Mouse (Mus musculus): ENCODE data around the gene Tssk3.

DNA sequence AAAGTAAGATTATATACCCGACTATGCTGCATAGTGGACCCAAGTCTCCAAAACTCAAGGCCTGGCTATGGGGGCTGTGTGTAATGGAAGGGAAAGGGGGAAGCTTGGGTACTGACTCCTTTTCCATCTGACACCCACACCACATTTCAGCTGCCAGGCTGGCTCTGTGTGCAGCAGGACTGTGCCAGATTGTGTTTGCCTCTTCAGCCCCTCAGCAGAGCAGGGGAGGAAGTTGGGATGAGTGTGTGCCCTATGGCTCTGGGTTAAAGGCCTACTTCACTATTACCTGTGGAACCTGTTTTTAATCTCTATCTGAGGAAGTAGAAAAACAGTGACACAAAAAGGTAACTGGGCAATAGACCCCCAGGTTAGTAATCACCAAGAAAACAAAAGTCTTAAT, 9.7 kb downstream of the Tssk3 start:
- TF ChIP-seq GATA1 (IDR thresholded peaks at IDR 0.05; ENCODE audit: borderline replicate concordance, low read length) (no peak), FLI1 (IDR thresholded peaks at IDR 0.05; ENCODE audit: low read length) (no peak)

All from megakaryocyte, embryonic 14.5 days (primary cell).